Mouse (Mus musculus) liver, embryonic 12.5 days (tissue): ENCODE measurements around the gene Unc5c. TPM values are rescaled to one million over a fixed set of nuclear protein-coding genes. Genes with fewer than 3 reads are reported as not detected.

Source experiments
- ATAC-seq: fragments of 200-750 bp; cut with Nextera tagmentation; 2 replicates; pipeline ENCODE4 v1.8.0; 2017; ENCODE audit warnings: moderate number of reproducible peaks, mild to moderate bottlenecking, moderate library complexity
- H3K27ac ChIP-seq: fragments of 300-500 bp; sonication (generic); 2 replicates; pipeline ENCODE4 v1.5.1; 2016; ENCODE audit warnings: mild to moderate bottlenecking
- H3K27me3 ChIP-seq: fragments of 300-500 bp; sonication (generic); replicated peaks from 2 replicates; pipeline ENCODE4 v1.6.1; 2016; ENCODE audit warnings: mild to moderate bottlenecking, moderate library complexity
- H3K36me3 ChIP-seq: fragments of 300-500 bp; sonication (generic); 2 replicates; pipeline ENCODE4 v1.6.1; 2016; ENCODE audit warnings: mild to moderate bottlenecking, moderate library complexity
- H3K4me1 ChIP-seq: fragments of 300-500 bp; sonication (generic); 2 replicates; pipeline ENCODE4 v1.6.1; 2016
- H3K4me2 ChIP-seq: fragments of 300-500 bp; sonication (generic); 2 replicates; pipeline ENCODE4 v1.6.1; 2016; ENCODE audit warnings: mild to moderate bottlenecking, moderate library complexity
- H3K4me3 ChIP-seq: fragments of 300-500 bp; sonication (generic); 2 replicates; pipeline ENCODE4 v1.5.1; 2016; ENCODE audit warnings: mild to moderate bottlenecking, moderate library complexity
- H3K9ac ChIP-seq: fragments of 300-500 bp; sonication (generic); 2 replicates; pipeline ENCODE4 v1.6.1; 2016; ENCODE audit warnings: mild to moderate bottlenecking, moderate library complexity
- H3K9me3 ChIP-seq: fragments of 300-500 bp; sonication (generic); replicated peaks from 2 replicates; pipeline ENCODE4 v1.6.1; 2016; ENCODE audit warnings: mild to moderate bottlenecking, moderate library complexity
- WGBS: fragments of 180-500 bp; shearing (Covaris S2); methylation state at CpG from one replicate; pipeline ENCODE4 v1.1.7; 2016; ENCODE audit not compliant: insufficient replicate concordance; 5-methylcytosine and 5-hydroxymethylcytosine counted together
- polyA plus RNA-seq: library from polyadenylated mRNA; unstranded; fragments of >200 nt; fragmentation: Nextera tagmentation; extraction: Ambion mirVana; gene quantifications from 2 replicates; pipeline ENCODE4 v1.2.1, GENCODE M21; 2016

Gene Unc5c
- polyA plus RNA-seq, 1 experiment from 2014 or later = 1.1 TPM

- Histone ChIP-seq H3K9me3 (no peaks in the 10 kb centered on the region), H3K36me3 (no peaks in the 10 kb centered on the region), H3K27ac (no peak overlapping the region), H3K9ac (no peak overlapping the region), H3K4me2 (no peak overlapping the region), H3K27me3 (no peaks in the 10 kb centered on the region), H3K4me3 (no peak overlapping the region), H3K4me1 (no peaks in the 10 kb centered on the region)
- no peak for ATAC-seq
These were observed 116.8 kb downstream of the Unc5c start for GRCm38 (mm10) chr3:141581892-141582214.

DNA sequence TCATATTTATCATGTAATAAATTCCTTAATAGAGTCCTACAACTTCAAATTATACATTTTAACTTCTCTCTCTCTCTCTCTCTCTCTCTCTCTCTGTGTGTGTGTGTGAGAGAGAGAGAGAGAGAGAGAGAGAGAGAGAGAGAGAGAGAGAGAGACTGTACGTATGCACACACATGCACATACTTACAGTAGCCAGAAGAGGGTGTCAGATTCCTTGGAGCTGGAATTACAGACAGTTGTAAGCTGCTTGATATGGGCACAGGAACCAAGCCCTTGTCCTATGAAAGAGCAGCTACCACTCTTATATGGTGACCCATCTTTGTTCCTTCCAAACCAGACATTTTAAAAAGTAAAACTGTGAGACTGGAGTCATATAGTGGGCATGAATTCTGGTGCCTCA is 118.2 kb downstream of the Unc5c start:
- Histone ChIP-seq H3K9me3 (no peaks in the 10 kb centered on the region), H3K4me1 (no peaks in the 10 kb centered on the region), H3K9ac (no peak overlapping the region), H3K36me3 (no peaks in the 10 kb centered on the region), H3K27me3 (no peaks in the 10 kb centered on the region), H3K27ac (no peak overlapping the region), H3K4me3 (no peak overlapping the region), H3K4me2 (no peak overlapping the region)
- WGBS = 67% methylated on average over 1 of the region's 1 CpGs
- no peak for ATAC-seq

GRCm38 (mm10) chr3:141589392-141590012 is 124.5 kb downstream of the Unc5c start:
- no peak overlapping the region for H3K27ac ChIP-seq

DNA sequence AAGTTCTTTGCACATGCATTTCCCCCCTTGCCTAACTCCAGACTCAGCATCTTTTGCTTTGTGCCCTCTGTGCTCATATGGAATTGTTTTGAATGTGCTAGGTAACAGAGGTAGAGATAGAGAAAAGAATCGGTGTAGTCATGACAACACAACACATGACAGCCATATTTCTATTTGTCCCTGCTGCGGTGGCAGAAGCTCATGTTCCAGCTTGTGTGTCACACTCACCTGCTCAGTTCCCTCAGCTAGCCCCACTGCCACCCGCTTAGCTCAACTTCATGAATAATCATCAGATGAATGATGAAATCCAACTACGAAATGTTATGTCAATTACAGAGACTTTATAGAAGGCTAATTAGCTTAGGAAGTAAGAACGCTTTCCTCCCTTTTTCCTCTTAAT is 128.2 kb downstream of the Unc5c start:
- H3K9me3 ChIP-seq = no peaks in the 10 kb centered on the region
- no peaks in the 10 kb centered on the region for H3K4me1 ChIP-seq
- no peak overlapping the region for H3K4me3 ChIP-seq
- no peak for ATAC-seq
- no peaks in the 10 kb centered on the region for H3K27me3 ChIP-seq
- no peak overlapping the region for H3K9ac ChIP-seq
- no peaks in the 10 kb centered on the region for H3K36me3 ChIP-seq
- H3K4me2 ChIP-seq = no peak overlapping the region
- 77% methylated on average over 5 of the region's 5 CpGs for WGBS
- no peak overlapping the region for H3K27ac ChIP-seq

More at GRCm38 (mm10) chr3:141589392-141590012, 124.5 kb downstream of the Unc5c start:
- H3K27me3 ChIP-seq = no peaks in the 10 kb centered on the region
- H3K4me3 ChIP-seq = no peak overlapping the region
- 63% methylated on average over 4 of the region's 4 CpGs for WGBS
- no peak overlapping the region for H3K9ac ChIP-seq
- no peaks in the 10 kb centered on the region for H3K9me3 ChIP-seq
- H3K4me2 ChIP-seq = no peak overlapping the region
- ATAC-seq = no peak
- no peaks in the 10 kb centered on the region for H3K4me1 ChIP-seq
- no peaks in the 10 kb centered on the region for H3K36me3 ChIP-seq

DNA sequence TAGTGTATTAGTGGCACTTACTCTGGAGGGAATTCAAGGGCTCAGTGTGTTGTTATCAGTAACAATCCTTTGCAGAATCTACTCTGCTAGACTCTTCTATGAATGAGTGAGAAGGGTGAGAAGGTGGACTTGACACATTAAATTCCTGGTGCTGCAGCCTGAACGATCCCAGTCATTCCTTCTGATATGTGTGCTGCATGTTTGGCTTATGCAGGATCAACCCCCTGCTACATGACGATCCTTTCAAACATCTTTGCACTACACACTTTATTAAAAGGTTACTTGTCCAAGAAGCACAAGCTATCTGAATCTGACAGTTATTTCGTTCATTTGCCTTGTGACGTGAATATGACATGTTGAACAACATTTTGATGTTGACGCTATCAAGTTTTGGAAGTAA is 129.1 kb downstream of the Unc5c start:
- Histone ChIP-seq H3K27ac (no peak overlapping the region), H3K4me1 (no peaks in the 10 kb centered on the region), H3K4me3 (no peak overlapping the region), H3K27me3 (no peaks in the 10 kb centered on the region), H3K4me2 (no peak overlapping the region), H3K36me3 (no peaks in the 10 kb centered on the region), H3K9ac (no peak overlapping the region), H3K9me3 (no peaks in the 10 kb centered on the region)
- no peak for ATAC-seq
- 78% methylated on average over 5 of the region's 5 CpGs for WGBS

GRCm38 (mm10) chr3:141595073-141595472 is 130.1 kb downstream of the Unc5c start:
- no peaks in the 10 kb centered on the region for H3K9me3 ChIP-seq
- 45% methylated on average over 3 of the region's 3 CpGs for WGBS
- H3K27me3 ChIP-seq = no peaks in the 10 kb centered on the region
- H3K4me2 ChIP-seq = no peak overlapping the region
- no peak overlapping the region for H3K9ac ChIP-seq
- no peaks in the 10 kb centered on the region for H3K4me1 ChIP-seq
- no peak overlapping the region for H3K4me3 ChIP-seq
- no peak overlapping the region for H3K27ac ChIP-seq
- no peak for ATAC-seq
- H3K36me3 ChIP-seq = no peaks in the 10 kb centered on the region

- WGBS = 66% methylated on average over 3 of the region's 3 CpGs
- no peak for ATAC-seq
- H3K4me1 ChIP-seq = no peaks in the 10 kb centered on the region
- H3K9me3 ChIP-seq = no peaks in the 10 kb centered on the region
- no peaks in the 10 kb centered on the region for H3K27me3 ChIP-seq
- no peak overlapping the region for H3K4me3 ChIP-seq
- H3K36me3 ChIP-seq = no peaks in the 10 kb centered on the region
- no peak overlapping the region for H3K27ac ChIP-seq
- no peak overlapping the region for H3K4me2 ChIP-seq
- no peak overlapping the region for H3K9ac ChIP-seq
These were observed 131.4 kb downstream of the Unc5c start for GRCm38 (mm10) chr3:141596461-141596860.

DNA sequence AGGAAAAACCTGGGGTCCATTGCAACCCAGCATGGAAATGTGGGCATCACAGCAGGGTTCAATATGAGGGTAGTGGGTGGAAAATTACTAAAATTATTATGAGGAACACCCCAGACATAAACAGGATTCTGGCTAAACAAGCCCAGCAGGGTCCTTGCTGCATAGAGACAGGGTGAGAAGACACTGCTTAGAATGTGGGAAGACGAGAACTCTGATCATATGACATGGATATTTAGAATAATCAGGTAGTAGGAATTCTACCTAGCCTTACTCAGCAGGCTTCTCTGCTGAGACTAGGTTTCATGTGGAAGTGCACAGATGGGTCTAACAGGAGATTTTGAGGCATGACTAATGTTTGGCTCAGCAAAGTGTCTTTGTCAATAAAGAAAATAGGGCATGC is 131.9 kb downstream of the Unc5c start:
- no peak overlapping the region for H3K9ac ChIP-seq
- H3K27ac ChIP-seq = no peak overlapping the region
- no peak overlapping the region for H3K4me3 ChIP-seq
- no peaks in the 10 kb centered on the region for H3K4me1 ChIP-seq
- WGBS = 52% methylated on average over 1 of the region's 1 CpGs
- no peaks in the 10 kb centered on the region for H3K27me3 ChIP-seq
- no peak for ATAC-seq
- H3K4me2 ChIP-seq = no peak overlapping the region
- no peaks in the 10 kb centered on the region for H3K9me3 ChIP-seq
- no peaks in the 10 kb centered on the region for H3K36me3 ChIP-seq

- WGBS = 73% methylated on average over 2 of the region's 2 CpGs
- Histone ChIP-seq H3K27me3 (no peaks in the 10 kb centered on the region), H3K36me3 (no peaks in the 10 kb centered on the region), H3K9ac (no peak overlapping the region), H3K4me1 (no peaks in the 10 kb centered on the region), H3K27ac (no peak overlapping the region), H3K4me2 (no peak overlapping the region), H3K9me3 (no peaks in the 10 kb centered on the region), H3K4me3 (no peak overlapping the region)
- ATAC-seq = no peak
These were observed 133.0 kb downstream of the Unc5c start for GRCm38 (mm10) chr3:141597974-141598373.

GRCm38 (mm10) chr3:141598936-141599335 is 133.9 kb downstream of the Unc5c start:
- no peaks in the 10 kb centered on the region for H3K9me3 ChIP-seq
- ATAC-seq = no peak
- H3K4me3 ChIP-seq = no peak overlapping the region
- H3K4me2 ChIP-seq = no peak overlapping the region
- 49% methylated on average over 2 of the region's 2 CpGs for WGBS
- no peak overlapping the region for H3K9ac ChIP-seq
- H3K4me1 ChIP-seq = no peaks in the 10 kb centered on the region
- H3K27me3 ChIP-seq = no peaks in the 10 kb centered on the region
- H3K27ac ChIP-seq = no peak overlapping the region
- H3K36me3 ChIP-seq = no peaks in the 10 kb centered on the region

- no peak overlapping the region for H3K27ac ChIP-seq
- H3K4me1 ChIP-seq = no peaks in the 10 kb centered on the region
- H3K9me3 ChIP-seq = no peaks in the 10 kb centered on the region
- ATAC-seq = no peak
- no peak overlapping the region for H3K4me2 ChIP-seq
- 44% methylated on average over 6 of the region's 6 CpGs for WGBS
- no peak overlapping the region for H3K4me3 ChIP-seq
- H3K9ac ChIP-seq = no peak overlapping the region
- no peaks in the 10 kb centered on the region for H3K36me3 ChIP-seq
- H3K27me3 ChIP-seq = no peaks in the 10 kb centered on the region
These were observed 136.1 kb downstream of the Unc5c start for GRCm38 (mm10) chr3:141601072-141601549.

DNA sequence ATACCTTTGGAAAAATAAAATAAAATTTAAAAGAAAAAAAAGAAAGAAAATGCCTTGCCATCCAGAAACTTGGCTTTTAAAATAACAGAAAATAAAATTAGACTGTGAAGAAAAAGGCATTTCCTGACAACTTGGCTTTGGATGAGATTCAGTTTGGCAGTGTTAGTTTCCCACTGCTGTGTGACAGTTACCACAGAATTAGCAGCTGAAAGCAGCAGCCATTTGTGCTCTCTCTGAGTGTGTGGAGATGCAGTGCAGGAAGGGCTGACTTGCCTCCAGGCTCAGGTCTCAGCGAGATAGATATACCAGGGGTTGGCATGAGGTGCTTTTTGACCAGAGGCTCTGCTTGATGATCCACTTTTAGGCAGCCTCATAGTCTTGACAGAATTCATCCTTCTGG is 151.7 kb downstream of the Unc5c start:
- H3K4me3 ChIP-seq = no peak overlapping the region
- H3K27ac ChIP-seq = no peak overlapping the region
- no peaks in the 10 kb centered on the region for H3K9me3 ChIP-seq
- no peak overlapping the region for H3K9ac ChIP-seq
- ATAC-seq = no peak
- no peaks in the 10 kb centered on the region for H3K4me1 ChIP-seq
- no peaks in the 10 kb centered on the region for H3K36me3 ChIP-seq
- no peak overlapping the region for H3K4me2 ChIP-seq
- no peaks in the 10 kb centered on the region for H3K27me3 ChIP-seq
- WGBS = 60% methylated on average over 1 of the region's 1 CpGs

DNA sequence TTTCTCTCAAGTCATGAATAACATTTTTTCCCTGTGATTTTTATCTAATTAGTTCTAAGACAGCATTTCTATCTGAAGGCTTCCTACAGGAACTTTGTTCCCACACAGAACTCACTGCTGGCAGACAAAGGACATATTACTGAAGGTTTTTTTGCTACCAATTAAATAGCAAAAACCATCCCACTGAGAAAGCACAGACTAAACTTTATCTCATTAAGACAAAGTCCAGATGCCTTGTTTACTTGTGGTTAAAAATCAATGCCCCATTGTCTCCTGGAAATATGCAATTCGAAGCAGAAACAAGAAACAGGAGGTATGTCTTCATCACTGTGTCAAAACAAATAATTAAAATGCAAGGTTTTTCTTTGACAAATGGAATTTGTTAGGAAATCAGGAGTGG is 153.7 kb downstream of the Unc5c start:
- H3K9me3 ChIP-seq = no peaks in the 10 kb centered on the region
- no peak overlapping the region for H3K4me2 ChIP-seq
- no peak overlapping the region for H3K27ac ChIP-seq
- H3K4me1 ChIP-seq = no peaks in the 10 kb centered on the region
- no peaks in the 10 kb centered on the region for H3K36me3 ChIP-seq
- no peaks in the 10 kb centered on the region for H3K27me3 ChIP-seq
- 43% methylated on average over 1 of the region's 1 CpGs for WGBS
- no peak overlapping the region for H3K9ac ChIP-seq
- H3K4me3 ChIP-seq = no peak overlapping the region
- ATAC-seq = no peak
